In the genomic region with DNA sequence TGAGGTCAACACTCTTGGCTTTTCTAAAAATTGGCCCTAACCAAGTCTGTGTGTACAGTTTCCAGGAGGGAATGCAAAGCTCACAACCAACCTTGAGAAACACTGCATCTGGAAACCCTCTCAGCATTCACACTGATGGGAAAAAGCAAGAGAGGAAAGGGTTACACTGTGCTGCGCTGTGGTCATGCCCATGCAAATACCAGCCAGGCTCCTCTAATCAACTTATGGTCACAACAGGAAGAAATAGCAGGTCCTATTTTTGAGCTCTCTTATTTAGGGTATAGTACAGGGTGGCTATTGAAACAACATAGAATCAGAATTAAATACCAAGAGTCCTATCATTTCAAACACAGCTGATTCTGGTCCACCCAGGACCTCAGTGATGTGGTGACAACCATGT, we compare ENCODE assay signal across 14 mouse cellular contexts. TPM values are rescaled to one million over a fixed set of nuclear protein-coding genes. Genes with fewer than 3 reads are reported as not detected.
DNase-seq lines count a peak whose midpoint lies in the region; ATAC-seq and TF ChIP-seq lines count a peak whose summit lies in the region.
"Had no signal": no experiment of that assay in that cellular context is flagged by ENCODE, and none has a peak within 500 bp of the region (broad histone marks: within the 10 kb centered on the region; RNA-seq: fewer than 3 reads in every experiment).

No protein-coding gene starts in this region.

- TF ChIP-seq CTCF in intestine, postnatal 0 days (IDR thresholded peaks at IDR 0.05; ENCODE audit: low read depth): no peak

- DNase-seq in forebrain, embryonic 10.5 days (ENCODE audit: extremely low spot score, low spot score): no peak
- peak; percentile 75 for DNase-seq in midbrain, embryonic 11.5 days (ENCODE audit: low spot score, missing footprints)
- DNase-seq in liver, embryonic 13.5 days: no peak
- no peak for DNase-seq in natural killer cell, adult 2 months (ENCODE audit: low spot score in 2 of 2)
- DNase-seq: adrenal gland, postnatal 10 days; cerebellum, postnatal 25 days; lung, adult 18-20 months; thymus, adult 2 months had no signal

- H3K36me3 ChIP-seq in forebrain, embryonic 10.5 days (replicated peaks): peaks cover 95% of the 10 kb centered on the region
- H3K36me3 ChIP-seq in forebrain, embryonic 13.5 days (ENCODE audit: poor library complexity, severe bottlenecking): peaks cover 79% of the 10 kb centered on the region
- peaks cover 3% of the 10 kb centered on the region for H3K36me3 ChIP-seq in intestine, embryonic 16.5 days (ENCODE audit: control insufficient read depth, insufficient read depth, low read length)
- peaks cover 58% of the 10 kb centered on the region for H3K36me3 ChIP-seq in intestine, postnatal 0 days (ENCODE audit: control insufficient read depth, insufficient read depth)
- no peaks in the 10 kb centered on the region; the same call in 1 of the 2 replicates for H3K36me3 ChIP-seq in midbrain, embryonic 11.5 days (ENCODE audit: control insufficient read depth, insufficient read depth, low read length)
- peaks cover 65% of the 10 kb centered on the region for H3K36me3 ChIP-seq in midbrain, embryonic 13.5 days
- peaks cover 73% of the 10 kb centered on the region for H3K36me3 ChIP-seq in liver, embryonic 13.5 days

- H3K9ac ChIP-seq in forebrain, embryonic 13.5 days: no peak overlapping the region
- H3K9ac ChIP-seq in intestine, embryonic 16.5 days (ENCODE audit: low read depth, low read length): no peak overlapping the region
- H3K9ac ChIP-seq in intestine, postnatal 0 days (ENCODE audit: low read depth, low read length): no peak overlapping the region
- H3K9ac ChIP-seq in midbrain, embryonic 11.5 days (ENCODE audit: low read length): no peak overlapping the region
- H3K9ac ChIP-seq in midbrain, embryonic 13.5 days (replicated peaks): no peak overlapping the region; the same call in 1 of the 2 replicates
- H3K9ac ChIP-seq in liver, embryonic 13.5 days: peak overlapping the region; percentile 81
- H3K9ac ChIP-seq: neural tube, embryonic 15.5 days had no signal

- H3K4me3 ChIP-seq in forebrain, embryonic 10.5 days: no peak overlapping the region
- no peak overlapping the region for H3K4me3 ChIP-seq in forebrain, embryonic 13.5 days
- H3K4me3 ChIP-seq in intestine, embryonic 16.5 days (ENCODE audit: low read length): no peak overlapping the region
- H3K4me3 ChIP-seq in intestine, postnatal 0 days (ENCODE audit: low read depth, low read length): no peak overlapping the region
- H3K4me3 ChIP-seq in midbrain, embryonic 11.5 days (ENCODE audit: low read depth, low read length): no peak overlapping the region
- no peak overlapping the region for H3K4me3 ChIP-seq in midbrain, embryonic 13.5 days (replicated peaks)
- no peak overlapping the region for H3K4me3 ChIP-seq in liver, embryonic 13.5 days (replicated peaks)
- H3K4me3 ChIP-seq: neural tube, embryonic 15.5 days had no signal

- H3K9me3 ChIP-seq in forebrain, embryonic 10.5 days: no peaks in the 10 kb centered on the region
- no peaks in the 10 kb centered on the region for H3K9me3 ChIP-seq in forebrain, embryonic 13.5 days (replicated peaks)
- no peaks in the 10 kb centered on the region for H3K9me3 ChIP-seq in intestine, embryonic 16.5 days (ENCODE audit: control insufficient read depth, low read length)
- H3K9me3 ChIP-seq in intestine, postnatal 0 days (ENCODE audit: control insufficient read depth): no peaks in the 10 kb centered on the region
- H3K9me3 ChIP-seq in midbrain, embryonic 11.5 days (ENCODE audit: control insufficient read depth, low read length): no peaks in the 10 kb centered on the region
- H3K9me3 ChIP-seq in midbrain, embryonic 13.5 days: no peaks in the 10 kb centered on the region
- no peaks in the 10 kb centered on the region for H3K9me3 ChIP-seq in liver, embryonic 13.5 days (replicated peaks)
- H3K9me3 ChIP-seq: neural tube, embryonic 15.5 days had no signal

- H3K4me2 ChIP-seq in forebrain, embryonic 13.5 days: no peak overlapping the region
- no peak overlapping the region for H3K4me2 ChIP-seq in intestine, embryonic 16.5 days (ENCODE audit: low read depth, low read length)
- no peak overlapping the region for H3K4me2 ChIP-seq in intestine, postnatal 0 days (replicated peaks; ENCODE audit: low read depth)
- H3K4me2 ChIP-seq in midbrain, embryonic 11.5 days: no peak overlapping the region
- H3K4me2 ChIP-seq in midbrain, embryonic 13.5 days (replicated peaks): no peak overlapping the region
- peak overlapping the region; percentile 55 for H3K4me2 ChIP-seq in liver, embryonic 13.5 days
- H3K4me2 ChIP-seq: neural tube, embryonic 15.5 days had no signal

- no peak for ATAC-seq in forebrain, embryonic 13.5 days
- no peak for ATAC-seq in intestine, embryonic 16.5 days
- no peak for ATAC-seq in intestine, postnatal 0 days
- ATAC-seq in midbrain, embryonic 11.5 days (ENCODE audit: low FRiP score): no peak
- ATAC-seq in midbrain, embryonic 13.5 days: no peak
- no peak for ATAC-seq in liver, embryonic 13.5 days (ENCODE audit: low read depth)
- ATAC-seq: inflammation-experienced regulatory T-cells, adult 6 months had no signal

- H3K27me3 ChIP-seq in forebrain, embryonic 10.5 days (ENCODE audit: poor library complexity, severe bottlenecking): no peaks in the 10 kb centered on the region
- H3K27me3 ChIP-seq in forebrain, embryonic 13.5 days: no peaks in the 10 kb centered on the region
- no peaks in the 10 kb centered on the region for H3K27me3 ChIP-seq in intestine, embryonic 16.5 days (replicated peaks; ENCODE audit: control insufficient read depth, insufficient read depth, low read length)
- no peaks in the 10 kb centered on the region for H3K27me3 ChIP-seq in intestine, postnatal 0 days (replicated peaks; ENCODE audit: control insufficient read depth, insufficient read depth, low read length)
- H3K27me3 ChIP-seq in midbrain, embryonic 11.5 days (ENCODE audit: control insufficient read depth, insufficient read depth, low read length): no peaks in the 10 kb centered on the region
- H3K27me3 ChIP-seq in midbrain, embryonic 13.5 days: no peaks in the 10 kb centered on the region
- no peaks in the 10 kb centered on the region for H3K27me3 ChIP-seq in liver, embryonic 13.5 days
- H3K27me3 ChIP-seq: neural tube, embryonic 15.5 days had no signal

- peaks cover 10% of the 10 kb centered on the region; the same call in 1 of the 2 replicates for H3K4me1 ChIP-seq in forebrain, embryonic 10.5 days
- H3K4me1 ChIP-seq in forebrain, embryonic 13.5 days: no peaks in the 10 kb centered on the region
- H3K4me1 ChIP-seq in intestine, embryonic 16.5 days (ENCODE audit: control insufficient read depth, insufficient read depth, low read length): peaks cover 13% of the 10 kb centered on the region
- H3K4me1 ChIP-seq in intestine, postnatal 0 days (replicated peaks; ENCODE audit: control insufficient read depth, insufficient read depth, low read length): peaks cover 2% of the 10 kb centered on the region; the same call in 1 of the 2 replicates
- H3K4me1 ChIP-seq in midbrain, embryonic 11.5 days (ENCODE audit: control insufficient read depth, insufficient read depth, low read length): no peaks in the 10 kb centered on the region
- no peaks in the 10 kb centered on the region for H3K4me1 ChIP-seq in midbrain, embryonic 13.5 days (replicated peaks)
- H3K4me1 ChIP-seq in liver, embryonic 13.5 days (replicated peaks): peaks cover 97% of the 10 kb centered on the region

- H3K27ac ChIP-seq in forebrain, embryonic 10.5 days: peak overlapping the region; percentile 73
- H3K27ac ChIP-seq in forebrain, embryonic 13.5 days: no peak overlapping the region
- peak overlapping the region; percentile 60 for H3K27ac ChIP-seq in intestine, embryonic 16.5 days (ENCODE audit: low read length)
- no peak overlapping the region for H3K27ac ChIP-seq in intestine, postnatal 0 days (ENCODE audit: low read depth, low read length)
- no peak overlapping the region for H3K27ac ChIP-seq in midbrain, embryonic 11.5 days (ENCODE audit: low read depth, low read length)
- H3K27ac ChIP-seq in midbrain, embryonic 13.5 days: no peak overlapping the region
- peak overlapping the region; percentile 97 for H3K27ac ChIP-seq in liver, embryonic 13.5 days
- H3K27ac ChIP-seq: neural tube, embryonic 15.5 days had no signal

- 94% methylated on average over 1 of the region's 1 CpGs for WGBS in forebrain, embryonic 10.5 days
- 96% methylated on average over 1 of the region's 1 CpGs for WGBS in forebrain, embryonic 13.5 days
- 81% methylated on average over 1 of the region's 1 CpGs for WGBS in intestine, embryonic 16.5 days
- 87% methylated on average over 1 of the region's 1 CpGs for WGBS in intestine, postnatal 0 days
- 94% methylated on average over 1 of the region's 1 CpGs for WGBS in midbrain, embryonic 11.5 days
- 97% methylated on average over 1 of the region's 1 CpGs for WGBS in midbrain, embryonic 13.5 days
- 67% methylated on average over 1 of the region's 1 CpGs for WGBS in liver, embryonic 13.5 days (ENCODE audit: insufficient replicate concordance)

RNA-seq across cellular contexts. Expression of a gene that starts 18.3 kb away (rescaled TPM):
- polyA plus RNA-seq in forebrain, embryonic 10.5 days (2016; fragmentation: Nextera tagmentation; extraction: Ambion mirVana): 31.0 and 31.2 TPM in 2 replicates
- 24.9 and 30.6 TPM in 2 replicates for polyA plus RNA-seq in forebrain, embryonic 13.5 days (2015; fragmentation: Nextera tagmentation; extraction: Ambion mirVana)
- polyA plus RNA-seq in intestine, embryonic 16.5 days (2015; fragmentation: Nextera tagmentation; extraction: Ambion mirVana): 32.6 and 33.8 TPM in 2 replicates
- polyA plus RNA-seq in intestine, postnatal 0 days (2015; fragmentation: Nextera tagmentation; extraction: Ambion mirVana): 19.2 and 20.9 TPM in 2 replicates
- 24.8 and 27.2 TPM in 2 replicates for polyA plus RNA-seq in midbrain, embryonic 11.5 days (2014; fragmentation: Nextera tagmentation; extraction: Ambion mirVana)
- 34.1 and 35.2 TPM in 2 replicates for polyA plus RNA-seq in midbrain, embryonic 13.5 days (2015; fragmentation: Nextera tagmentation; extraction: Ambion mirVana)
- 19.7 and 21.6 TPM in 2 replicates for polyA plus RNA-seq in liver, embryonic 13.5 days (2015; fragmentation: Nextera tagmentation; extraction: Ambion mirVana)

RNA-seq across cellular contexts. Expression of a gene that starts 22.5 kb away (rescaled TPM):
- polyA plus RNA-seq in forebrain, embryonic 10.5 days (2016; fragmentation: Nextera tagmentation; extraction: Ambion mirVana): 21.9 and 22.9 TPM in 2 replicates
- polyA plus RNA-seq in forebrain, embryonic 13.5 days (2015; fragmentation: Nextera tagmentation; extraction: Ambion mirVana): 9.7 and 12.3 TPM in 2 replicates
- polyA plus RNA-seq in intestine, embryonic 16.5 days (2015; fragmentation: Nextera tagmentation; extraction: Ambion mirVana): 50.3 and 51.5 TPM in 2 replicates
- polyA plus RNA-seq in intestine, postnatal 0 days (2015; fragmentation: Nextera tagmentation; extraction: Ambion mirVana): 20.7 and 26.1 TPM in 2 replicates
- 13.2 and 14.1 TPM in 2 replicates for polyA plus RNA-seq in midbrain, embryonic 11.5 days (2014; fragmentation: Nextera tagmentation; extraction: Ambion mirVana)
- polyA plus RNA-seq in midbrain, embryonic 13.5 days (2015; fragmentation: Nextera tagmentation; extraction: Ambion mirVana): 13.6 and 14.8 TPM in 2 replicates
- polyA plus RNA-seq in liver, embryonic 13.5 days (2015; fragmentation: Nextera tagmentation; extraction: Ambion mirVana): 5.6 and 6.2 TPM in 2 replicates

RNA-seq across cellular contexts. Expression of a gene that starts 22.9 kb away (rescaled TPM):
- polyA plus RNA-seq in forebrain, embryonic 10.5 days (2016; fragmentation: Nextera tagmentation; extraction: Ambion mirVana): 48.3 and 48.6 TPM in 2 replicates
- 48.3 and 54.2 TPM in 2 replicates for polyA plus RNA-seq in forebrain, embryonic 13.5 days (2015; fragmentation: Nextera tagmentation; extraction: Ambion mirVana)
- 28.3 and 34.6 TPM in 2 replicates for polyA plus RNA-seq in intestine, embryonic 16.5 days (2015; fragmentation: Nextera tagmentation; extraction: Ambion mirVana)
- 19.8 and 20.7 TPM in 2 replicates for polyA plus RNA-seq in intestine, postnatal 0 days (2015; fragmentation: Nextera tagmentation; extraction: Ambion mirVana)
- 28.3 and 34.0 TPM in 2 replicates for polyA plus RNA-seq in midbrain, embryonic 11.5 days (2014; fragmentation: Nextera tagmentation; extraction: Ambion mirVana)
- polyA plus RNA-seq in midbrain, embryonic 13.5 days (2015; fragmentation: Nextera tagmentation; extraction: Ambion mirVana): 46.5 and 47.2 TPM in 2 replicates
- 27.5 and 29.7 TPM in 2 replicates for polyA plus RNA-seq in liver, embryonic 13.5 days (2015; fragmentation: Nextera tagmentation; extraction: Ambion mirVana)

RNA-seq across cellular contexts. Expression of a gene that starts 31.6 kb away (rescaled TPM):
- polyA plus RNA-seq in forebrain, embryonic 10.5 days (2016; fragmentation: Nextera tagmentation; extraction: Ambion mirVana): 3,082 and 4,268 TPM in 2 replicates
- polyA plus RNA-seq in forebrain, embryonic 13.5 days (2015; fragmentation: Nextera tagmentation; extraction: Ambion mirVana): 316 and 451 TPM in 2 replicates
- polyA plus RNA-seq in intestine, embryonic 16.5 days (2015; fragmentation: Nextera tagmentation; extraction: Ambion mirVana): 11.6 and 16.4 TPM in 2 replicates
- 0.23 TPM in 1 of 2 replicates, not detected in the other for polyA plus RNA-seq in intestine, postnatal 0 days (2015; fragmentation: Nextera tagmentation; extraction: Ambion mirVana)
- polyA plus RNA-seq in midbrain, embryonic 11.5 days (2014; fragmentation: Nextera tagmentation; extraction: Ambion mirVana): 3,185 and 3,229 TPM in 2 replicates
- 354 and 365 TPM in 2 replicates for polyA plus RNA-seq in midbrain, embryonic 13.5 days (2015; fragmentation: Nextera tagmentation; extraction: Ambion mirVana)
- polyA plus RNA-seq in liver, embryonic 13.5 days (2015; fragmentation: Nextera tagmentation; extraction: Ambion mirVana): 289 and 430 TPM in 2 replicates
- polyA plus RNA-seq: inflammation-experienced regulatory T-cells, adult 6 months had no signal

RNA-seq across cellular contexts. Expression of a gene that starts 38.7 kb away (rescaled TPM):
- 2,180 and 3,072 TPM in 2 replicates for polyA plus RNA-seq in forebrain, embryonic 10.5 days (2016; fragmentation: Nextera tagmentation; extraction: Ambion mirVana)
- 2,413 and 2,442 TPM in 2 replicates for polyA plus RNA-seq in forebrain, embryonic 13.5 days (2015; fragmentation: Nextera tagmentation; extraction: Ambion mirVana)
- polyA plus RNA-seq in intestine, embryonic 16.5 days (2015; fragmentation: Nextera tagmentation; extraction: Ambion mirVana): 3,658 and 4,448 TPM in 2 replicates
- 405 and 624 TPM in 2 replicates for polyA plus RNA-seq in intestine, postnatal 0 days (2015; fragmentation: Nextera tagmentation; extraction: Ambion mirVana)
- polyA plus RNA-seq in midbrain, embryonic 11.5 days (2014; fragmentation: Nextera tagmentation; extraction: Ambion mirVana): 2,946 and 2,965 TPM in 2 replicates
- 2,311 and 2,595 TPM in 2 replicates for polyA plus RNA-seq in midbrain, embryonic 13.5 days (2015; fragmentation: Nextera tagmentation; extraction: Ambion mirVana)
- 56,818 and 64,288 TPM in 2 replicates for polyA plus RNA-seq in liver, embryonic 13.5 days (2015; fragmentation: Nextera tagmentation; extraction: Ambion mirVana)

Comparison
In these comparisons a context has a peak if more than half of its experiments do, and no peak if none do; other contexts are left out.
1. H3K27ac ChIP-seq: peak in forebrain, embryonic 10.5 days (single experiment), intestine, embryonic 16.5 days (single experiment) and liver, embryonic 13.5 days (single experiment); none in forebrain, embryonic 13.5 days (single experiment), intestine, postnatal 0 days (single experiment), midbrain, embryonic 11.5 days (single experiment) and midbrain, embryonic 13.5 days (single experiment).